Mouse (Mus musculus) G1E (cell line): ENCODE results near the gene Pop5. TPM values are rescaled to one million over a fixed set of nuclear protein-coding genes. Genes with fewer than 3 reads are reported as not detected.
A peak's percentile ranks its signal among the peaks of the same experiment; 100 is the strongest.

ENCODE experiments used
- ATAC-seq: 2 replicates; pipeline ENCODE4 v1.8.0; 2016; ENCODE audit warnings: mild to moderate bottlenecking; ENCODE audit not compliant: insufficient number of reproducible peaks, poor library complexity, low FRiP score, severe bottlenecking; ENCODE audit errors: extremely low read depth
- DNase-seq: peaks from one replicate; pipeline ENCODE4 v3.0.0; 2012; ENCODE audit warnings: low spot score
- H3K27me3 ChIP-seq: 2 replicates; pipeline ENCODE4 v1.6.1; 2012; ENCODE audit warnings: mild to moderate bottlenecking, low read length, inconsistent platforms; ENCODE audit not compliant: insufficient read depth
- H3K36me3 ChIP-seq: replicated peaks from 2 replicates; pipeline ENCODE3; 2012; ENCODE audit warnings: mild to moderate bottlenecking, inconsistent platforms
- H3K4me1 ChIP-seq: 2 replicates; pipeline ENCODE4 v1.6.1; 2012; ENCODE audit warnings: low read depth, low read length, inconsistent platforms, mixed read lengths; ENCODE audit not compliant: insufficient read depth
- H3K4me3 ChIP-seq: 2 replicates; pipeline ENCODE4 v1.5.1; 2012; ENCODE audit warnings: low read depth, mild to moderate bottlenecking, inconsistent platforms, low read length, moderate library complexity, mixed read lengths
- H3K9me3 ChIP-seq: replicated peaks from 2 replicates; pipeline ENCODE4 v1.6.1; 2012; ENCODE audit warnings: inconsistent platforms
- CTCF ChIP-seq: IDR thresholded peaks from 2 replicates; pipeline ENCODE4 v1.5.1; 2012; ENCODE audit warnings: low read depth, low read length, inconsistent platforms, mixed read lengths
- GATA1 ChIP-seq: IDR thresholded peaks from 2 replicates; pipeline ENCODE4 v1.6.1; 2012; ENCODE audit warnings: borderline replicate concordance, low read length, inconsistent platforms, mixed read lengths
- GATA2 ChIP-seq: IDR thresholded peaks from 2 replicates; pipeline ENCODE4 v1.6.1; 2012; ENCODE audit warnings: low read depth, low read length, inconsistent platforms, borderline replicate concordance
- POLR2AphosphoS5 ChIP-seq: IDR thresholded peaks from 2 replicates; pipeline ENCODE4 v1.6.1; 2012; ENCODE audit warnings: low read depth, low read length, inconsistent platforms; ENCODE audit not compliant: insufficient replicate concordance
- TAL1 ChIP-seq: conservative IDR thresholded peaks from 2 replicates; pipeline ENCODE4 v1.6.1; 2012; ENCODE audit warnings: low read depth, low read length, inconsistent platforms, mixed read lengths
- polyA plus RNA-seq: library from polyadenylated mRNA; stranded (reverse); fragments of >175 nt; gene quantifications from 2 replicates; pipeline ENCODE4 v1.2.3, GENCODE M21; 2012
- total RNA-seq, 2 experiments: library from RNA; stranded (forward) in 1 of 2; stranded (reverse) in 1 of 2; fragments of 200-1000 nt in 1 of 2; fragments of >200 nt in 1 of 2; fragmentation: Nextera tagmentation in 1 of 2; gene quantifications; 2 replicates each; pipeline ENCODE4 v1.2.3; 2014 to 2017

Pop5 gene
- total and polyA plus RNA-seq, 3 experiments: 18.6 to 61.2 (median 24.2) TPM

DNA sequence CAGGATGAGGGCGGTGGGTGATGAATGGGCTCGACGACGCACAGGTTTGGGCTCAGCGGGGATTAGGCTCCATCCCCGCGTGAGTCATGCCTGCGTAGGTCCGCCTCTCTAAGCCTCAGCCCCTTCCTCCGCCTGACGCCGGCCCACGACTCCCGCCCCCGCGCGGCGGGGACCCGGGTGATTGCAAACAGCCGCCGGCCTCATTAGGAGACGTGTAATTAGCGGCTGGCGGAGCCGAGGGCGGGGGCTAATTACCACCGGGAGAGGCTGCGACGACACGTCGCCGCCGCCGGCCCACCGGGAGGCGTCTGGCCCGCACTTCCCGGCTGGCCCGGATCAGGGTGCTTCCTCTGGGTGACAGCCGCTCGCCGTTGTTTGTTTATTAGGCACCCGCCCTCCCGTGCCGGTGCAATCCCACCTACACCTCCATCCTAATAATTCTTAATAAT lies 289 bp upstream of the Pop5 start:
- DNase-seq (no peak), ATAC-seq (no peak)
- Histone ChIP-seq H3K4me1 (peaks cover 39% of the 10 kb centered on the region), H3K4me3 (peak overlapping the region; percentile 47; the same call in 1 of the 2 replicates), H3K27me3 (peaks cover 32% of the 10 kb centered on the region), H3K9me3 (0 out of 2 replicates have a peak, but pooled peaks cover 3% of the 10 kb centered on the region), H3K36me3 (peaks cover 10% of the 10 kb centered on the region)
- no peak for TF ChIP-seq TAL1
- no peak for TF ChIP-seq CTCF
- TF ChIP-seq GATA1: no peak
- no peak for TF ChIP-seq POLR2AphosphoS5
- TF ChIP-seq GATA2: no peak

GRCm38 (mm10) chr5:115237803-115238728 lies 2.4 kb downstream of the Pop5 start:
- H3K36me3 ChIP-seq: peaks cover 38% of the 10 kb centered on the region
- peaks cover 16% of the 10 kb centered on the region for H3K27me3 ChIP-seq
- TF ChIP-seq TAL1 (no peak), GATA1 (no peak), CTCF (no peak), POLR2AphosphoS5 (no peak), GATA2 (no peak)
- H3K4me1 ChIP-seq: peaks cover 28% of the 10 kb centered on the region
- H3K4me3 ChIP-seq: peak overlapping the region; percentile 98
- H3K9me3 ChIP-seq: 0 out of 2 replicates have a peak, but pooled peaks cover 3% of the 10 kb centered on the region
- ATAC-seq: peak; percentile 76
- peak; percentile 82 for DNase-seq

GRCm38 (mm10) chr5:115238729-115239195 lies 3.1 kb downstream of the Pop5 start:
- ATAC-seq (no peak), DNase-seq (no peak)
- Histone ChIP-seq H3K4me1 (peaks cover 28% of the 10 kb centered on the region), H3K27me3 (peaks cover 16% of the 10 kb centered on the region), H3K36me3 (peaks cover 45% of the 10 kb centered on the region), H3K9me3 (0 out of 2 replicates have a peak, but pooled peaks cover 3% of the 10 kb centered on the region), H3K4me3 (peak overlapping the region; percentile 98; the same call in 1 of the 2 replicates)
- TF ChIP-seq POLR2AphosphoS5: no peak
- TF ChIP-seq GATA2: no peak
- no peak for TF ChIP-seq CTCF

GRCm38 (mm10) chr5:115240191-115240590 lies 4.6 kb downstream of the Pop5 start:
- peaks cover 59% of the 10 kb centered on the region for H3K36me3 ChIP-seq

GRCm38 (mm10) chr5:115255472-115255871 lies 19.8 kb downstream of the Pop5 start:
- H3K4me3 ChIP-seq: no peak overlapping the region
- no peaks in the 10 kb centered on the region for H3K9me3 ChIP-seq
- no peak for TF ChIP-seq GATA2
- no peak for TF ChIP-seq GATA1
- TF ChIP-seq TAL1: no peak
- no peak for TF ChIP-seq POLR2AphosphoS5
- TF ChIP-seq CTCF: no peak
- no peaks in the 10 kb centered on the region for H3K27me3 ChIP-seq
- H3K36me3 ChIP-seq: peaks cover 70% of the 10 kb centered on the region
- DNase-seq (no peak), ATAC-seq (no peak)
- peaks cover 11% of the 10 kb centered on the region for H3K4me1 ChIP-seq

More at GRCm38 (mm10) chr5:115240191-115240590, 4.6 kb downstream of the Pop5 start:
- DNase-seq (no peak), ATAC-seq (no peak)
- Histone ChIP-seq H3K27me3 (peaks cover 7% of the 10 kb centered on the region), H3K4me3 (no peak overlapping the region), H3K4me1 (peaks cover 27% of the 10 kb centered on the region), H3K9me3 (0 out of 2 replicates have a peak, but pooled peaks cover under 1% of the 10 kb centered on the region)
- TF ChIP-seq GATA2 (no peak), GATA1 (no peak), TAL1 (no peak), POLR2AphosphoS5 (no peak), CTCF (no peak)
